In the genomic region with DNA sequence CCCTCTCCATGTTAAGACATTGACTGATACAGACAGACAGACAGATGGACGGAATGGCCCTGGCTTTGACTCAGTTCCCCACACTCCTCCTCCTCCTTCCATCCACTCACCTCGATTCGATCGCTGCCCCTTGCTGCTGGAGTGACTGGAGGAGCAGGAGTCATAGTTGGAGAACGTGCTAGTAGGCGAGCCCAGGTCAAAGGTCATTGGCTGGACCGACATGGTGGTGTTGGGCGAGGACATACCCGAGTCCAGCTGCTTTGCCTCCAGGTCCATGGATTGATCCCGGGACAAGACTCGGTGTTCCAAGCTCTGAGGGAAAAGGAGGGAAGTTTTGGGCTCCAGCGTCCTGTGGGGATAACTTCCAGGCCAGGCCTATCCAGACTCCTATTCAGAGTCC, we compare ENCODE assay signal across 27 mouse cellular contexts. TPM values are rescaled to one million over a fixed set of nuclear protein-coding genes. Genes with fewer than 3 reads are reported as not detected.
"Had no signal": no experiment of that assay in that cellular context is flagged by ENCODE, and none has a peak within 500 bp of the region (broad histone marks: within the 10 kb centered on the region; RNA-seq: fewer than 3 reads in every experiment).

No protein-coding gene starts in this region.

- H3K4me3 ChIP-seq: left cerebral cortex, adult 2 months; liver, embryonic 13.5 days; stomach, embryonic 15.5 days had no signal

- H3K36me3 ChIP-seq: liver, embryonic 13.5 days; stomach, embryonic 15.5 days had no signal

- DNase-seq: layer of hippocampus, postnatal 36 days; liver, embryonic 13.5 days; lung, adult 2 months; lung, postnatal 14 days; lung, postnatal 4 days; midbrain, embryonic 14.5 days; right cerebral cortex, postnatal 14 days; right cerebral cortex, postnatal 4 days; spleen, adult 18-20 months; thymus, adult 2 months; thymus, postnatal 14 days; thymus, postnatal 4 days had no signal

- H3K27ac ChIP-seq: kidney, postnatal 0 days; left cerebral cortex, adult 2 months; liver, embryonic 13.5 days; stomach, embryonic 15.5 days had no signal

RNA-seq across cellular contexts. Expression of a gene that starts 16.8 kb away (rescaled TPM):
- polyA plus RNA-seq: midbrain, embryonic 14.5 days had no signal

RNA-seq across cellular contexts. Expression of a gene that starts 19.6 kb away (rescaled TPM):
- total RNA-seq: megakaryocyte-erythroid progenitor cell, adult 5-6 weeks had no signal

RNA-seq across cellular contexts. Expression of a gene that starts 23.3 kb away (rescaled TPM):
- total RNA-seq: layer of hippocampus, adult 8-10 months; layer of hippocampus, postnatal 10 days; layer of hippocampus, postnatal 36 days; left cerebral cortex, adult 2 months; left cerebral cortex, postnatal 10 days; left cerebral cortex, postnatal 36 days; liver, adult 2 months; megakaryocyte progenitor cell, adult 5-6 weeks; midbrain, postnatal 0 days had no signal
- polyA plus RNA-seq: intestine, embryonic 14.5 days; limb, embryonic 11.5 days; liver, adult 2 months; liver, embryonic 13.5 days; liver, embryonic 16.5 days; midbrain, embryonic 14.5 days; midbrain, postnatal 0 days; neural tube, embryonic 14.5 days had no signal
